ENCODE assay signal across 14 mouse cellular contexts in the genomic region with DNA sequence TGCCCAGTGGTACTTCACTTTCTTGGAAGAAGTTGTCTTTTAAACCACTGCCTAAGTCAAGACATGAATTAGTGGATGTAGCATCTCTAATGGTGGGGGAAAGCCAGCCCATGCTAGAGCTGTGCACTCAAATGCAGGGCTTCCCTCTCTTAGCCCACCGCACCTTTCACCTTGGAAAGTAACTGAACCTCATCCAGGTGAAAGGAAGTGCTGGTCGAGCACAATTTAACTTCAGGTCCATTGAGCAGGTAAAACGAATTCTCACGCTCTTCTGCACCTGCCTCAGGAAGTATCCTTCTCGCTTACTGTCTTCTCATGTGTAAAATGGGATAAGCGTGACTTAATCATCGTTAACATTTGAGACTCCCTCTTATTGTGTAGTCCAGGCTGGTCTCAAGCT.
"Had no signal": no experiment of that assay in that cellular context is flagged by ENCODE, and none has a peak within 500 bp of the region (broad histone marks: within the 10 kb centered on the region; RNA-seq: fewer than 3 reads in every experiment).

No protein-coding gene starts in this region.

- H3K36me3 ChIP-seq: midbrain, embryonic 10.5 days; neural tube, embryonic 15.5 days had no signal

- DNase-seq: kidney, postnatal 10 days; left cerebral cortex, postnatal 4 days; lung, embryonic 14.5 days; lung, postnatal 10 days; lung, postnatal 4 days; midbrain, embryonic 14.5 days; right cerebral cortex, adult 18-20 months; right cerebral cortex, postnatal 25 days; thymus, adult 18-20 months; thymus, postnatal 14 days had no signal

- H3K4me2 ChIP-seq: lung, embryonic 14.5 days; neural tube, embryonic 15.5 days had no signal

- H3K4me3 ChIP-seq: midbrain, embryonic 10.5 days; myocyte; neural tube, embryonic 15.5 days had no signal

- H3K9ac ChIP-seq: liver, embryonic 14.5 days; lung, embryonic 14.5 days; neural tube, embryonic 15.5 days had no signal

- H3K27ac ChIP-seq: liver, embryonic 14.5 days; midbrain, embryonic 10.5 days; neural tube, embryonic 15.5 days had no signal

- H3K9me3 ChIP-seq: midbrain, embryonic 10.5 days; neural tube, embryonic 15.5 days had no signal
